Mouse (Mus musculus): Measurements from ENCODE around the gene Cd37. TPM values are rescaled to one million over a fixed set of nuclear protein-coding genes. Genes with fewer than 3 reads are reported as not detected.
"Not testable (repeated sequence)": the region's sequence is repeated elsewhere in the genome, so short reads cannot be mapped to it uniquely, and the experiment has no call there.

Cd37 gene
- polyA plus RNA-seq, 1 experiment from 2014 or later = 1.0 TPM

- H3K9ac ChIP-seq (replicated peaks; ENCODE audit: low read depth, low read length) = no peak overlapping the region
- no peak overlapping the region for H3K4me2 ChIP-seq (ENCODE audit: low read depth, low read length)
- H3K4me3 ChIP-seq (ENCODE audit: low read depth, low read length) = no peak overlapping the region
- no peaks in the 10 kb centered on the region for H3K27me3 ChIP-seq (ENCODE audit: control insufficient read depth, insufficient read depth, low read length)
- ATAC-seq (ENCODE audit: low read depth) = no peak
- no peaks in the 10 kb centered on the region for H3K4me1 ChIP-seq (ENCODE audit: control insufficient read depth, insufficient read depth, low read length)
- H3K27ac ChIP-seq (ENCODE audit: low read depth, low read length) = no peak overlapping the region
- H3K36me3 ChIP-seq (ENCODE audit: control insufficient read depth, insufficient read depth, low read length) = no peaks in the 10 kb centered on the region
- H3K9me3 ChIP-seq (ENCODE audit: control insufficient read depth, low read length) = no peaks in the 10 kb centered on the region
- WGBS = 71% methylated on average over 7 of the region's 7 CpGs
Observed at GRCm38 (mm10) chr7:45262266-45262665, 23.4 kb upstream of the Cd37 start.

GRCm38 (mm10) chr7:45259281-45259680, 20.4 kb upstream of the Cd37 start:
- Histone ChIP-seq H3K9me3 (ENCODE audit: control insufficient read depth, low read length) (no peaks in the 10 kb centered on the region), H3K27me3 (ENCODE audit: control insufficient read depth, insufficient read depth, low read length) (no peaks in the 10 kb centered on the region), H3K4me1 (ENCODE audit: control insufficient read depth, insufficient read depth, low read length) (no peaks in the 10 kb centered on the region), H3K36me3 (ENCODE audit: control insufficient read depth, insufficient read depth, low read length) (no peaks in the 10 kb centered on the region), H3K4me3 (ENCODE audit: low read depth, low read length) (no peak overlapping the region), H3K9ac (replicated peaks; ENCODE audit: low read depth, low read length) (no peak overlapping the region), H3K4me2 (ENCODE audit: low read depth, low read length) (no peak overlapping the region), H3K27ac (ENCODE audit: low read depth, low read length) (no peak overlapping the region)
- ATAC-seq (ENCODE audit: low read depth) = no peak
- WGBS = 83% methylated on average over 8 of the region's 8 CpGs

GRCm38 (mm10) chr7:45257063-45257840, 18.3 kb upstream of the Cd37 start:
- Histone ChIP-seq H3K36me3 (ENCODE audit: control insufficient read depth, insufficient read depth, low read length) (no peaks in the 10 kb centered on the region), H3K9ac (replicated peaks; ENCODE audit: low read depth, low read length) (no peak overlapping the region), H3K4me1 (ENCODE audit: control insufficient read depth, insufficient read depth, low read length) (no peaks in the 10 kb centered on the region), H3K4me3 (ENCODE audit: low read depth, low read length) (no peak overlapping the region), H3K9me3 (ENCODE audit: control insufficient read depth, low read length) (no peaks in the 10 kb centered on the region), H3K27me3 (ENCODE audit: control insufficient read depth, insufficient read depth, low read length) (no peaks in the 10 kb centered on the region), H3K4me2 (ENCODE audit: low read depth, low read length) (no peak overlapping the region), H3K27ac (ENCODE audit: low read depth, low read length) (no peak overlapping the region)
- WGBS = 58% methylated on average over 11 of the region's 11 CpGs
- ATAC-seq (ENCODE audit: low read depth) = no peak

- not testable (repeated sequence) for H3K4me3 ChIP-seq (ENCODE audit: low read depth, low read length); ATAC-seq (ENCODE audit: low read depth); H3K4me1 ChIP-seq (ENCODE audit: control insufficient read depth, insufficient read depth, low read length); H3K27ac ChIP-seq (ENCODE audit: low read depth, low read length); H3K27me3 ChIP-seq (ENCODE audit: control insufficient read depth, insufficient read depth, low read length); H3K9me3 ChIP-seq (ENCODE audit: control insufficient read depth, low read length); H3K36me3 ChIP-seq (ENCODE audit: control insufficient read depth, insufficient read depth, low read length); H3K9ac ChIP-seq (replicated peaks; ENCODE audit: low read depth, low read length); H3K4me2 ChIP-seq (ENCODE audit: low read depth, low read length)
- 90% methylated on average over 5 of the region's 7 CpGs for WGBS
Observed at GRCm38 (mm10) chr7:45255822-45256221, 16.9 kb upstream of the Cd37 start.

- Histone ChIP-seq H3K4me3 (ENCODE audit: low read depth, low read length) (no peak overlapping the region), H3K9me3 (ENCODE audit: control insufficient read depth, low read length) (no peaks in the 10 kb centered on the region), H3K9ac (replicated peaks; ENCODE audit: low read depth, low read length) (no peak overlapping the region), H3K4me1 (ENCODE audit: control insufficient read depth, insufficient read depth, low read length) (no peaks in the 10 kb centered on the region), H3K27me3 (ENCODE audit: control insufficient read depth, insufficient read depth, low read length) (no peaks in the 10 kb centered on the region), H3K36me3 (ENCODE audit: control insufficient read depth, insufficient read depth, low read length) (no peaks in the 10 kb centered on the region), H3K4me2 (ENCODE audit: low read depth, low read length) (no peak overlapping the region), H3K27ac (ENCODE audit: low read depth, low read length) (no peak overlapping the region)
- WGBS = 93% methylated on average over 8 of the region's 8 CpGs
- ATAC-seq (ENCODE audit: low read depth) = no peak
Observed at GRCm38 (mm10) chr7:45253806-45254205, 14.9 kb upstream of the Cd37 start.

GRCm38 (mm10) chr7:45247666-45248065, 8.8 kb upstream of the Cd37 start:
- no peak overlapping the region for H3K9ac ChIP-seq (replicated peaks; ENCODE audit: low read depth, low read length)
- ATAC-seq (ENCODE audit: low read depth) = no peak
- no peaks in the 10 kb centered on the region for H3K27me3 ChIP-seq (ENCODE audit: control insufficient read depth, insufficient read depth, low read length)
- no peak overlapping the region for H3K27ac ChIP-seq (ENCODE audit: low read depth, low read length)
- H3K9me3 ChIP-seq (ENCODE audit: control insufficient read depth, low read length) = no peaks in the 10 kb centered on the region
- H3K4me1 ChIP-seq (ENCODE audit: control insufficient read depth, insufficient read depth, low read length) = no peaks in the 10 kb centered on the region
- H3K4me3 ChIP-seq (ENCODE audit: low read depth, low read length) = no peak overlapping the region
- H3K36me3 ChIP-seq (ENCODE audit: control insufficient read depth, insufficient read depth, low read length) = no peaks in the 10 kb centered on the region
- H3K4me2 ChIP-seq (ENCODE audit: low read depth, low read length) = no peak overlapping the region
- 38% methylated on average over 3 of the region's 3 CpGs for WGBS

- no peak overlapping the region; the same call in 1 of the 2 replicates for H3K9ac ChIP-seq (replicated peaks; ENCODE audit: low read depth, low read length)
- H3K36me3 ChIP-seq (ENCODE audit: control insufficient read depth, insufficient read depth, low read length) = no peaks in the 10 kb centered on the region
- H3K27me3 ChIP-seq (ENCODE audit: control insufficient read depth, insufficient read depth, low read length) = no peaks in the 10 kb centered on the region
- H3K27ac ChIP-seq (ENCODE audit: low read depth, low read length) = no peak overlapping the region
- no peak for ATAC-seq (ENCODE audit: low read depth)
- whole genome bisulfite sequencing = 77% methylated on average over 6 of the region's 6 CpGs
- 0 out of 2 replicates have a peak, but pooled peaks cover 5% of the 10 kb centered on the region for H3K4me1 ChIP-seq (ENCODE audit: control insufficient read depth, insufficient read depth, low read length)
- peak overlapping the region; percentile 53 for H3K4me2 ChIP-seq (ENCODE audit: low read depth, low read length)
- H3K9me3 ChIP-seq (ENCODE audit: control insufficient read depth, low read length) = no peaks in the 10 kb centered on the region
- H3K4me3 ChIP-seq (ENCODE audit: low read depth, low read length) = peak overlapping the region; percentile 31; the same call in 1 of the 2 replicates
Observed at GRCm38 (mm10) chr7:45241389-45241749, 2.5 kb upstream of the Cd37 start.

- peak; percentile 75; the same call in 1 of the 2 replicates for ATAC-seq (ENCODE audit: low read depth)
- H3K4me3 ChIP-seq (ENCODE audit: low read depth, low read length) = peak within 1 kb of the TSS; percentile 31
- no peak within 1 kb of the TSS for H3K27ac ChIP-seq (ENCODE audit: low read depth, low read length)
- 0 out of 2 replicates have a peak, but pooled peaks cover 5% of the 10 kb centered on the region for H3K4me1 ChIP-seq (ENCODE audit: control insufficient read depth, insufficient read depth, low read length)
- 9% methylated on average over 53 of the region's 53 CpGs for WGBS
- H3K4me2 ChIP-seq (ENCODE audit: low read depth, low read length) = peak within 1 kb of the TSS; percentile 53
- no peaks in the 10 kb centered on the region for H3K36me3 ChIP-seq (ENCODE audit: control insufficient read depth, insufficient read depth, low read length)
- H3K27me3 ChIP-seq (ENCODE audit: control insufficient read depth, insufficient read depth, low read length) = no peaks in the 10 kb centered on the region
- no peaks in the 10 kb centered on the region for H3K9me3 ChIP-seq (ENCODE audit: control insufficient read depth, low read length)
- peak within 1 kb of the TSS; percentile 44; the same call in 1 of the 2 replicates for H3K9ac ChIP-seq (replicated peaks; ENCODE audit: low read depth, low read length)
Observed at GRCm38 (mm10) chr7:45240633-45241388, 1.9 kb upstream of the Cd37 start, which contains the start of gene Slc6a16. Gene Slc6a16 (plus strand): TSS chr7:45241085.

- 82% methylated on average over 7 of the region's 7 CpGs for WGBS
- H3K4me1 ChIP-seq (ENCODE audit: control insufficient read depth, insufficient read depth, low read length) = 0 out of 2 replicates have a peak, but pooled peaks cover 5% of the 10 kb centered on the region
- no peak overlapping the region for H3K4me3 ChIP-seq (ENCODE audit: low read depth, low read length)
- no peak overlapping the region for H3K27ac ChIP-seq (ENCODE audit: low read depth, low read length)
- ATAC-seq (ENCODE audit: low read depth) = no peak
- no peaks in the 10 kb centered on the region for H3K36me3 ChIP-seq (ENCODE audit: control insufficient read depth, insufficient read depth, low read length)
- H3K4me2 ChIP-seq (ENCODE audit: low read depth, low read length) = no peak overlapping the region
- no peak overlapping the region for H3K9ac ChIP-seq (replicated peaks; ENCODE audit: low read depth, low read length)
- H3K9me3 ChIP-seq (ENCODE audit: control insufficient read depth, low read length) = no peaks in the 10 kb centered on the region
- no peaks in the 10 kb centered on the region for H3K27me3 ChIP-seq (ENCODE audit: control insufficient read depth, insufficient read depth, low read length)
Observed at GRCm38 (mm10) chr7:45240109-45240508, 1.2 kb upstream of the Cd37 start.
